Mouse (Mus musculus): ENCODE measurements around the gene Wdpcp. TPM values are rescaled to one million over a fixed set of nuclear protein-coding genes. Genes with fewer than 3 reads are reported as not detected.

The Wdpcp gene
- total RNA-seq, 2 experiments from 2014 or later = 2.7 to 2.8 TPM

DNA sequence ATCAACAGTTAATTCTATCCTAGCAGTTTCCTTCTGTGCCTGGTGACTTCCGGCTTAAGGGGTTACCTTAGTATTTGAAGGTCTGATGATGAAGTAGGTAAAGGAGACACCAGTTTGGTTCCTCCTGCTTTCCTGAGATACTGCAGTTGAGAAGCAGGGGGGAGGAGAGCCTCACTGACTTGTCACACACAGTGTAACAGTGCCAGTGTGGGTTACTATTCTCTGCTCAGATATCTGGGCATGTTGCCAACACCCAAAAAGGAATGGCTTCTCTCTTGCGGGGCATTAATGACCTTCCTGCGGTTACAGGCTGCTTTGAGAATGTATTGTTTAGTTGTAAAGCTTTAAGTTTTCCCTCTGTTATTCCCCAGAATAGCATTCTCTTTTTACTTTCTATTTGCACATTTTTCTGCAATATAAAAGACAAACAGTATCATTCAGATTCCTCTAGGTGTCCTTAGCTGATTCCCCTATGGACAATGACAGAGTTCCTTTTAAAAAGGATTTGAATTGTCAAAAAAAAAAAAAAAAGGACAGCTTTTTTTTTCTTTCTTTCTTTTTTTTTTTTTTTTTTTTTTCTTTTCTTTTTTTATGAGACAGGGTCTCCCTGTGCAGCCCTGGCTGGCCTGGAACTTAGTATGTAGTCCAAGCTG is 2.5 kb upstream of the Wdpcp start:
- DNase-seq = no peak

GRCm38 (mm10) chr11:21570109-21570474 is 1.9 kb upstream of the Wdpcp start:
- DNase-seq = no peak

DNA sequence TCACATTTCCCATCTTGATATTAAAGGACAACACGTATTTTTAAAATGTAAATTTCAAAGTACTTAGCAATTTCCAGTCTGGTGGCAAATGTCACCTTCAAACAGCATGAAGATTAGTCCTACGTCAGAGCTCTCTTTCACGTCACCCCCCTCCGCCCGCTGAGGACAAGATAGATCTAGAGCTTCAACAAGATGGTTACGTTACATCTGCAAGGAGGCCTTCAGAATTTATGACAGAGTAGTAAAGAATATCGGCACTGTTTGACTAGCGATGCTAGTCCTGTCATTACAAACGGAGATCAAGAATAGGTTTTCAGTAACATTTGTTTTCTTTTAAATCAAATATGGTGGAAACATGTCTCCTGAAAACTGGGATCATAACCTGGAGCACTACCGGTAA is 1.1 kb upstream of the Wdpcp start:
- no peak for DNase-seq

DNA sequence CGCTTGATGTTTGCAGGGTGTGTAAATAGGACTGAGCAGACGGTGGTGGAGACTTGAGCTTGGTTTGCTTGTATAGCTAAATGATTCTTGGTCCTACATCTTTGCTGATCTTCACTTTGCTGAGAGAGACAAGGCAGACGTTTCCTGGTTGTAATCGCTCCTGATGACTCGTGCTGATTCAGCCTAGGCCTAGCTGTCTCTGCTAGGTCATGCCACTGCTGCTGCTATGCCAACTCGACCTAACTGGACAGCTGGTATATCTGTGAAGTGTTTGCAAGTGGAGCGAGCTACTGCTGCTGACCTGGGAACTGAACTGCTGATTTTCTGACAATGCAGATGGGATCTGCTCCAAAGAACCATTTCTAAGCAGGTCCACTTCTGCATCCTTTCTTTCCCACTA is 9.4 kb downstream of the Wdpcp start:
- DNase-seq = no peak

GRCm38 (mm10) chr11:21583286-21583685 is 11.3 kb downstream of the Wdpcp start:
- no peak for DNase-seq

- DNase-seq = no peak
These were observed 30.5 kb downstream of the Wdpcp start for GRCm38 (mm10) chr11:21602497-21602896.

DNA sequence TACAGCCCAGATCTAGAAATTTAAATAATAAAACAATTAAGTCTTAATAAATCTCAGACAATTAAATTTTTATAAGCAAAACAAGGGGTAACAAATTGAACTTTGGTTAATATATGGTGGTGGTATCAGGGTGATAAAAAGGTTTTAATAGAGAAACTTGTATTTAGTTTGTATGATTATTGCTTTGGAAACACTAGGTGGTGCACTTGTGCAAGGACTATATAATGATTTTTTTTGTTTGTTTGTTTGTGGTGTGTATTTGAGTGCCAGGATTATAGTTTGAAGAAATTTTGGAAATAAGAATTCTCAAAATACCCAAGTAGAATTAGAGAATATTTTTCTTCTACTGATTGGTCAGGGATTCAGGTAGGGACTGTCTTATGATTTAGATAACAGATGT is 43.9 kb downstream of the Wdpcp start:
- no peak for DNase-seq

- no peak for DNase-seq
These were observed 62.3 kb downstream of the Wdpcp start for GRCm38 (mm10) chr11:21634171-21634907.

DNA sequence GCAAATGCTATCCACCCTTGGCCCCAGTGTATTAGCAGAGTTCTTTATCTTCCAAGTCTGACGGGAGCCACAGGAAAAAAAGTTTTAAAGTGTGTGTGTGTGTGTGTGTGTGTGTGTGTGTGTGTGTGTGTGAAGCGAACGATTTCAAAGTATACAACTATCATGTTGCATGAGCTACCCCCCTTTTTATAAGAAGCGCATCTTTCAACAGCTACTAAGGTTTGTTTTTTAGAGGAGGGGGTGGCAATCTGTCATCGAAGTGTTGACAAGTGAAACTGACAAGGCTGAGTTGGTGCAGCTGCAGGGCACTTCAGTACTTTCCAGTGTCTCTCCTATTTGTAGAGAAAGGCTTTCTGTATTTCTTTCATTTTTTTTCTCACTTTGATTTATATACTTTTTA is 66.3 kb downstream of the Wdpcp start:
- no peak for DNase-seq

DNA sequence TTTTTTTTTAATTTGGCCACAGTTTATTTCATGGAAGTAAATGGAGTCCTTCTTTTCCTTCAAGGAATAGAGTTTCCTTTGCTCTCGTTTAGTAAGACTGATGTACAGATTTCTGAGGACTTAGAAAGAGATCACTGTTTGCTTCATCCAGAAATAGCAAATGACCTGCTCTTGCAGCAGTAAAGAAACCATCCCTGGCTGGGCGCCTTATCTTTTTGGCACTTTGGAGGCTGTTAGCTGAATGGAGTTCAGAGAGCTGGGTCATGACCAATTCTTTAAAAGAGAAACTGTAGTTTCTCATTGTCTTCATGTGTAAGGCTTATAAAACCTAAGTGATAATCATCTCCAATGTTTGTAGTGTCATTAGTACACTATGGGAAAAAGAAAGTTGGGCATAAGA is 67.5 kb downstream of the Wdpcp start:
- DNase-seq = peak; percentile 10

DNA sequence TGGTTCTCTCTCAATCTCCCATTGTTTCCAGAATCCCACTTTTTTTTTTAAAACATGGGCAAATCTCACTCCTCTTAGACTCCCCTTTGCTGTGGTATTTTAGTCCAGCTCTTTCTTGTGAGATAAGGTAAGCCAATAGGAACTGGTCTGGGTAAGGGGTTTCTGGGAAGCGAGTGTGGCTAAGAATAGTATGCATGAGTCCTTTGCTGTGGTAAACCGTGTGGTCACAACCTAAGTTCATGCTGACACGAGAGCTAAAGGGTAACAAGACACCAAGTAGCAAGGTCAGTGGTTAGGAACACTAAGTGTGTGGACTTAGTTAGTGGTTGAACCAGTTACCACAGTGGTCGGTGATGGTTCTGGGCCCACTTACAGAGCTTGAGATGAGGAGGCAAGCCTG is 72.2 kb downstream of the Wdpcp start:
- no peak for DNase-seq

DNA sequence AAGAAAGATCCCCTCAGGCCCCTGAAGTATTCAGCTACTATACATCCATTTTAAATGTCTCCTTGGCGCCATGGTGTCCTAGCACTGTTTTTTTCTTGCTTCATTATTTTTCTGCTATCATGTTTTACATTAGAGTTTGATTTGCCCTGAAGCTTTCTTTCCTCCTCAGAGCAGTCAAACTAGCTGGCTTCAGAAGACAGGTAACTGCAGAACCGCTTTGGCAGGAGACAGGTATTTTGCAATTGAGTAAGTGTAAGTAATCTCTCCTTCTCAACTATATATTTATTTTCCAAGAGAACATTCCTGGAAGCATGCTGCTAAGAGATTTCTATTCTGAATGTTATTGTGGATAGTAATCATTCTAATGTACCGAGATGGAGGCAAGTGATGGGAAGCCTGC is 74.1 kb downstream of the Wdpcp start:
- no peak for DNase-seq

DNA sequence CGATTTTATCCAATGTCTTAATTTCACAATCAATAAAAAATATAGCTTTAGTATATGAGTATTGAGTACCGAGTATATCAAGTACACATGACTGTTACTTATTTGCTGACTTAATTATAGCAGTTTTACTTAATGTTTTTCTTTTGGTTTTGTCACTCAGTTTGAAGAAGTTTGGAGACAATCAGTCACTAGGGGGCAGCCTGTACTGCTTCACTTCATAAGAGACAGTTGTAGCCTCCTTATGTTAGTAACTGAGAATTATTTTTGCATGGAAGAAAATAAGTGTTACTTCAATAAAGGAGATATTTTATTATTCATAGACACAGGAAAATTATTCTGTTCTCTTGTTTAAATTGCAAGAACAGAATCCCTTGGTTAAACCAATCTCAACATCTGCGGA is 87.0 kb downstream of the Wdpcp start:
- DNase-seq = no peak

GRCm38 (mm10) chr11:21677034-21677433 is 105.0 kb downstream of the Wdpcp start:
- DNase-seq = no peak

DNA sequence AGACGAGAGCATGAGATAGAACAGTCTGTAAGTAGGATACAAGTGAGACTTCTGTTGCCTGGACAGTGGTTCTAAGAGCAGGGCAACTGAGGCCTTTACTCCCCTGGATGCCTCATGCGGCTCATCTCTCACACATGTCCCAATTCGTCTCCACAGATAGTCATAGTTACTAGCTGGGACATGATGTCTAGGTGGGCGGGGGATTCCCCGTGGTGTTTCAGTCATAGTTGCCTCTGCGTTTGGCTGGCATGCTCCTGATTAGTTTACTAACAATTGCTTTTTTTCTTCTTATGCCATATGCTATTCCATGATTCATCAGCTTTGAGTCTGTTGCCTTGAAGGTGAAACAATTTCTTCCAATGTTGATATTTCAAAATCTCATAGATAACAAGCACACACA is 116.4 kb downstream of the Wdpcp start:
- DNase-seq = no peak

DNA sequence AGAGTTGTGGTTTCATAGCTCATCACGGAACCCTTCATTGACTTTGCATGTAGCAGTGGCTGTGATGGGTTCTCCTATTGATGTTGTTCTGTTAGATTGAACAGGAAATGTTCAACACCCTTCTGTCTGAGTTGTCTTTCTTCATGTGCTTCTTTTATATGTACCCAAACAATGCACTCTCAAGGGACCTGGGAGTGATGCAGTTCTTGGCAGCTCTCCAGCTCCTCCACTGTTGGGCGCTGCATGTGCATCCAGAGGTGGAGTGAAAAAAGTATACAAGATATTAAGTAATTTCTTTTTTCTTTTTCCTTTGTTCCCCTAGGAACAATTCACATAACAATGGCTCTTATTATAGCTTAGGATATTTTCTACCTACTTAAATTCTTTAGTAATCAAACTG is 118.7 kb downstream of the Wdpcp start:
- no peak for DNase-seq

GRCm38 (mm10) chr11:21694087-21694486 is 122.1 kb downstream of the Wdpcp start:
- DNase-seq = no peak

GRCm38 (mm10) chr11:21697642-21698041 is 125.6 kb downstream of the Wdpcp start:
- DNase-seq = no peak

DNA sequence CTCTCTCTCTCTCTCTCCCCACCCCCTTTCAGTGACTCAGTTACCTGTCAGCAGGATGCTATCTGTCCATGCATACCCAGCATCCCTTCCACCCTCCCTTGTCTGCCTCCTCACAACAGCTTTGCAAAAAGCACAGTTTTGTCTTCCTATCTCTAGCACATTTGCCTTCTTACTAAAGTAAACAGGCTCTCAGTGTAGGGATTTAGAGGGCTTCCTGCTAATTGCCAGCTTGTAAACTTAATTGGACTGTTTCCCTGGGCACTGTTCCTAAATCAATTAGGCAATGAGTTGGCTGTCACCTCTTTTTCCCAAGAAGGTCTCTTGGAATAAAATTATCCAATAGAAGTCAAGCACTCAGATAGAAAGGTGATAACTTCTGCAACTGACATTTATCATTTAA is 141.5 kb downstream of the Wdpcp start:
- no peak for DNase-seq

GRCm38 (mm10) chr11:21714065-21714464 is 142.0 kb downstream of the Wdpcp start:
- DNase-seq = no peak

DNA sequence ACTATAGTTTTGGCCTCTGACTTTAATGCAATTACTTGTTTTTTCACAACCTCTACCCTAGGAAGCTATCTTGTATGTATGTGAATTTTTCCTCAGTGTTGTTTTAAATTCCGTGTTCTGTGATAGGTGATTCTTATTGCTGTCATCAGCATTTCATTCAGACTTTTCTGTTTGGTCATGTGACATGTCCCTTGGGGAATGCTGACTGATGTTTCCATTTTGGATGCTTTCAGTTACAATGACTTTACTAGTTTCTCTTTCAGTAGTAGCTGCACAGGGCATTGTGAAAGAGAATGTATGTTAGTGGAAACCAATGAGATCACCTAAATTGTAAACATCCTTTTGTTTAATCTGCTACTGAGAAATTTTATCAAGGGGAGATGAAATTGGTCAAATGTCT is 154.3 kb downstream of the Wdpcp start:
- DNase-seq = no peak

GRCm38 (mm10) chr11:21729056-21729455 is 157.0 kb downstream of the Wdpcp start:
- no peak for DNase-seq

- DNase-seq = no peak
These were observed 157.9 kb downstream of the Wdpcp start for GRCm38 (mm10) chr11:21729961-21730360.

- no peak for DNase-seq
These were observed 163.2 kb downstream of the Wdpcp start for GRCm38 (mm10) chr11:21735272-21735671.

Data from gastrocnemius, postnatal 25 days (tissue).